Mouse (Mus musculus) liver, adult 2 months (tissue): ENCODE data around the gene E130309D02Rik. TPM values are rescaled to one million over a fixed set of nuclear protein-coding genes. Genes with fewer than 3 reads are reported as not detected.

ENCODE experiments used
- DNase-seq: peaks from one replicate; pipeline ENCODE4 v3.0.0-alpha.2; 2011; ENCODE audit warnings: low read depth, low spot score; ENCODE audit errors: extremely low read depth
- H3K27ac ChIP-seq: fragments of 200-500 bp; replicated peaks from 2 replicates; pipeline ENCODE4 v1.5.1; 2012; ENCODE audit warnings: low read depth, mild to moderate bottlenecking, control low read depth, inconsistent platforms, low read length; ENCODE audit not compliant: insufficient read depth
- H3K27me3 ChIP-seq: fragments of 200-500 bp; 2 replicates; pipeline ENCODE4 v1.6.1; 2012; ENCODE audit warnings: mild to moderate bottlenecking, moderate library complexity, low read length, inconsistent platforms; ENCODE audit not compliant: control insufficient read depth, insufficient read depth
- H3K36me3 ChIP-seq: fragments of 200-500 bp; 2 replicates; pipeline ENCODE4 v1.6.1; 2012; ENCODE audit warnings: low read length, inconsistent platforms; ENCODE audit not compliant: control insufficient read depth, insufficient read depth
- H3K4me1 ChIP-seq: fragments of 200-500 bp; 2 replicates; pipeline ENCODE4 v1.6.1; 2011; ENCODE audit warnings: low read length; ENCODE audit not compliant: control insufficient read depth, insufficient read depth
- H3K4me3 ChIP-seq: fragments of 200-500 bp; 2 replicates; pipeline ENCODE4 v1.5.1; 2011; ENCODE audit warnings: low read depth, mild to moderate bottlenecking, control low read depth, low read length, moderate library complexity; ENCODE audit not compliant: insufficient read depth
- H3K79me2 ChIP-seq: fragments of 200-500 bp; 2 replicates; pipeline ENCODE4 v1.6.1; 2012; ENCODE audit warnings: inconsistent platforms, mild to moderate bottlenecking, low read length, moderate library complexity; ENCODE audit not compliant: control insufficient read depth, insufficient read depth
- H3K9ac ChIP-seq: fragments of 200-500 bp; 2 replicates; pipeline ENCODE4 v1.6.1; 2012; ENCODE audit warnings: low read depth, mild to moderate bottlenecking, control low read depth, inconsistent platforms, low read length
- CTCF ChIP-seq: fragments of 200-500 bp; IDR thresholded peaks from 2 replicates; pipeline ENCODE4 v1.5.1; 2011; ENCODE audit warnings: low read depth, low read length, control low read depth
- POLR2A ChIP-seq: fragments of 200-500 bp; IDR thresholded peaks from 2 replicates; pipeline ENCODE4 v1.6.1; 2011; ENCODE audit warnings: low read length, control low read depth; ENCODE audit not compliant: insufficient read depth; ENCODE audit errors: extremely low read depth
- WGBS: fragments of 180-500 bp; shearing (Covaris S2); methylation state at CpG from one replicate; pipeline ENCODE4 v1.1.7; 2018; 5-methylcytosine and 5-hydroxymethylcytosine counted together
- polyA plus RNA-seq: library from polyadenylated mRNA; depleted of rRNA; stranded (reverse); fragments of >200 nt; gene quantifications from 2 replicates; pipeline ENCODE4 v1.2.3, GENCODE M21; 2012
- total RNA-seq: library from RNA; depleted of rRNA; stranded (reverse); fragments of >200 nt; gene quantifications from 2 replicates; pipeline ENCODE4 v1.2.3, GENCODE M21; 2014

The E130309D02Rik gene
- total and polyA plus RNA-seq, 2 experiments = 4.3 to 12.8 TPM

DNA sequence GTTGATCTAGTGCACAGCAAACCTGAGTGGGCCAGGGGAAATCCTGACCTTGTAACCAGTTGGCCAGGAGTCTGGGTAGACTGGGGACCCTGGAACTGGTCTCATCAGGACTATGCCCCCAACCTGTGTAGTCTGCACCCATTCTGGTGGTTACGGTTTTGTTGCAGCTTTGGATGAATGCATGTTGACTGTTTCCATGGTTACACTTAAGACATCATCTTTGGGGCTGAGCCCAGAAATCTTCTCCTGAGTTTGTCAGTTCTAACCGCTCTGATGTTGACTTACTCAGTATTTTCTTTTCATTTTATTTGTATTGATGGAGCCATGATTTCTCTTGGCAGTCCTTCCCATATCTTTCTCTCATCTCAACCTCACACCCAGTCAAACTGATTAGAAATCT is 19.8 kb downstream of the E130309D02Rik start:
- Histone ChIP-seq H3K27me3 (peaks cover 5% of the 10 kb centered on the region), H3K36me3 (no peaks in the 10 kb centered on the region), H3K4me3 (no peak overlapping the region), H3K79me2 (no peaks in the 10 kb centered on the region), H3K4me1 (no peaks in the 10 kb centered on the region), H3K9ac (no peak overlapping the region), H3K27ac (no peak overlapping the region)
- no peak for DNase-seq
- WGBS = 28% methylated on average over 2 of the region's 2 CpGs
- TF ChIP-seq POLR2A (no peak), CTCF (no peak)

DNA sequence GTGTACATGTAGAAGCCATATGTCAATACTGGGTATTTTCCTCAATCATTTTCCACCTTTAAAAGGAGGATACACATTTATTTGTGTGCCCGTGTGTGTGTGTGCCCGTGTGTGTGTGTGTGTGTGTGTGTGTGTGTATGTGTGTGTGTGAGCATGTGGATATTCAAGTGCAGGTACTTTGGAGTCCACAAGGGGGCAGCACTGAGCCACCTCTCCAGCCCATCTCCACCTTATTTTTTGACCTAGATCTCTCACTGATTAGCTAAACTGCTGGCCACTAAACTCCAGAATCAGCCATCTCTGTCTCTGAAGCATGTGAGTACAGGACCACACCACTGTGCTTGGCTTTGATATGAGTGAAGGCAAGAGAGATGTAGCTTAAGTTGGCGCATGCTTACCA is 20.3 kb downstream of the E130309D02Rik start:
- Histone ChIP-seq H3K4me1 (no peaks in the 10 kb centered on the region), H3K4me3 (no peak overlapping the region), H3K36me3 (no peaks in the 10 kb centered on the region), H3K79me2 (no peaks in the 10 kb centered on the region), H3K27me3 (peaks cover 5% of the 10 kb centered on the region), H3K9ac (no peak overlapping the region), H3K27ac (no peak overlapping the region)
- no peak for DNase-seq
- TF ChIP-seq POLR2A = no peak
- peak; percentile 40; the same call in 1 of the 2 replicates for TF ChIP-seq CTCF
- WGBS = 89% methylated on average over 3 of the region's 3 CpGs

DNA sequence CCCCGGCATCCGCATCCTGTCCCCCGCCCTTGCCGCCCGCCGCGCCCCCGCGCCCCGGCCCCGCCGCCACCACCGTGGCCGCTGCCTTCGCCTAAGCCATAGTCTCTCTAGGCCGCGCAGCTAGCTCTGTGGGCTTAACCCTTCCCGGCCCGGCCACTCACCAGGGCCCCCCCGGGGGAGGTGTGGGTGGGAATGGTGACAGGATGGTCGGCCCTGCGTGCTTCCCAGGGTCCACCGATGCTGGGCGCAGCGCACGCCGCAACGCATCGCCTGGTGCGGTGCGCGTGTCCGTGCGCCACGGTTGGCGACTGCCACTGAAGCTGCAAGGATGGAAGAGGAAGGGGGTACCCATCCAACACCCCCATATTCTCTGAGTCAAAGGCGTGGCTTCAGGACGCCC is 21.8 kb downstream of the E130309D02Rik start, which contains the start of gene Zfp853:
TSS of gene Zfp853 (minus strand) at position 220 of the 400 bp plus-strand sequence.
- Histone ChIP-seq H3K36me3 (no peaks in the 10 kb centered on the region), H3K27ac (no peak within 1 kb of the TSS), H3K79me2 (no peaks in the 10 kb centered on the region), H3K27me3 (peaks cover 13% of the 10 kb centered on the region), H3K4me1 (no peaks in the 10 kb centered on the region), H3K9ac (no peak within 1 kb of the TSS), H3K4me3 (peak within 1 kb of the TSS; percentile 6; the same call in 1 of the 2 replicates)
- TF ChIP-seq POLR2A = no peak
- TF ChIP-seq CTCF = no peak
- DNase-seq = no peak
- 9% methylated on average over 32 of the region's 38 CpGs for WGBS

DNA sequence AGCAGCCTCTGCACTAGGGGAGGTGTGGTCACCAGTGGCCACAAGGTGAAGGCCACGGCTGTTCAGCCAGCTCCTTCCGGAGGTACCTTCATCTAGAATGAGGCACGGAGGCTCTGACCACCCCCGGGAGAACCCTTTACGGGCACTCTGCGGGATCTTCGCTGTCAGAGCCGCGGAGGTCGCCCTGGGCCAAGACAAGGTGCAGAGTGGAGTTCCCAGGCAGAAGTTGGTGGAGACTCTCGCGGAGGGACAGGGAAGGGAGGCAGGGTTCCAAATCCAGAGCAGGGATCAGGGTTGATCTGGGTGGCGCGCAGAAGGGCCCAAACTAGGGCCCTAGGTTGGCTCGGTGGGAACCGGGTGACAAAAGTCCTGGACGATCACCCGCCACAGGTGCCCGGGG is 22.3 kb downstream of the E130309D02Rik start:
- H3K27me3 ChIP-seq = peaks cover 13% of the 10 kb centered on the region
- TF ChIP-seq CTCF (no peak), POLR2A (no peak)
- DNase-seq = no peak
- H3K79me2 ChIP-seq = no peaks in the 10 kb centered on the region
- no peak overlapping the region for H3K27ac ChIP-seq
- no peaks in the 10 kb centered on the region for H3K4me1 ChIP-seq
- H3K9ac ChIP-seq = no peak overlapping the region
- H3K4me3 ChIP-seq = no peak overlapping the region
- no peaks in the 10 kb centered on the region for H3K36me3 ChIP-seq
- 5% methylated on average over 19 of the region's 19 CpGs for whole genome bisulfite sequencing

DNA sequence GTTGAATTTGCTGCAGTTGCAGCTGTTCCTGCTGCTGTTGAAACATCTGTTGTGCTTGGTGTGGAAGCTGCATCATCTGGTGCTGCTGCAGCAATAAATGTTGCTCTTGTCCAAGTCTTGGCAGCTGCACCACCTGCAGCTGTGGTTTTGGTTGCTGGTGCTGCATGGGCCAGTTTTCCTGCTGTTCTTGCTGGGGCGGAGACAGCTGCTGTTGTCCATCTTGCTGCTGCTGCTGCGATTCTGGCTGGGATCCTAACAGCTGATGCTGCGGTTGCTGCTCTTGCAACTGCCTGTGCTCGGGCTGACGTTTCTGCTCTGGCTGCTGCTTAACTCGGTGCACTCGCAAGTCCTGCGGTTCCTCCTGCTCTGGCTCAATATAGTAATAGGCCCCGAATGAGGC is 25.9 kb downstream of the E130309D02Rik start:
- DNase-seq = no peak
- Histone ChIP-seq H3K79me2 (no peaks in the 10 kb centered on the region), H3K27me3 (peaks cover 15% of the 10 kb centered on the region), H3K36me3 (no peaks in the 10 kb centered on the region), H3K4me3 (no peak overlapping the region), H3K9ac (no peak overlapping the region), H3K27ac (no peak overlapping the region), H3K4me1 (no peaks in the 10 kb centered on the region; the same call in 1 of the 2 replicates)
- TF ChIP-seq CTCF (no peak), POLR2A (no peak)
- WGBS = 80% methylated on average over 9 of the region's 9 CpGs

DNA sequence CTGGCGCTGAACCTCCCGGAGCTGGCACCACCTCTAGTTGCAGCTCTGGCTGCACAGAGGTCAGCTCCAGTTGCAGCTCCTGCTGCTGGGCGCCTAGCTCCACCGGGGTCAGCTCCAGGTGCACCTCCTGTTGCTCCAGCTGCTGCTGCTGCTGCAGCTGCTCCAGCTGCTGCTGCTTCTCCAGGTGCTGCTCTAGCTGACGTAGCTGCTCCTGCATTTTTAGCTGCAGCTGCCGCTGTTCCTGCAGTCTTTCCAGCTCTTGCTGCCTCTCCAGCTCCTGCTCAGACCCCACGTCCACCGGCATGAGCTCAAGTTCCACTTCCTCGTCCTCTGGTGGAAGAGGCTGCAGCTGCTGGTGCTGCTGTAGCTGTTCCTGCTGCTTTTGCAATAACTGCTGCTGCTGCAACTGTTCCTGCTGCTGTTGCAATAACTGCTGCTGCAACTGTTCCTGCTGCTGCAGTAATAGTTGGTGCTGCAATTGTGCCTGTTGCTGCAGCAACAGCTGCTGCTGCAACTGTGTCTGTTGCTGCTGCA is 26.7 kb downstream of the E130309D02Rik start:
- Histone ChIP-seq H3K36me3 (no peaks in the 10 kb centered on the region), H3K27me3 (peaks cover 12% of the 10 kb centered on the region), H3K27ac (no peak overlapping the region), H3K79me2 (no peaks in the 10 kb centered on the region), H3K4me1 (no peaks in the 10 kb centered on the region; the same call in 1 of the 2 replicates), H3K4me3 (no peak overlapping the region), H3K9ac (no peak overlapping the region)
- no peak for TF ChIP-seq POLR2A
- no peak for TF ChIP-seq CTCF
- WGBS = 26% methylated on average over 9 of the region's 9 CpGs
- DNase-seq = no peak
